Mouse (Mus musculus): ENCODE measurements around the gene Tomm40l. TPM values are rescaled to one million over a fixed set of nuclear protein-coding genes. Genes with fewer than 3 reads are reported as not detected.

Tomm40l gene
- polyA plus RNA-seq, 1 experiment from 2014 or later = 32.4 TPM

DNA sequence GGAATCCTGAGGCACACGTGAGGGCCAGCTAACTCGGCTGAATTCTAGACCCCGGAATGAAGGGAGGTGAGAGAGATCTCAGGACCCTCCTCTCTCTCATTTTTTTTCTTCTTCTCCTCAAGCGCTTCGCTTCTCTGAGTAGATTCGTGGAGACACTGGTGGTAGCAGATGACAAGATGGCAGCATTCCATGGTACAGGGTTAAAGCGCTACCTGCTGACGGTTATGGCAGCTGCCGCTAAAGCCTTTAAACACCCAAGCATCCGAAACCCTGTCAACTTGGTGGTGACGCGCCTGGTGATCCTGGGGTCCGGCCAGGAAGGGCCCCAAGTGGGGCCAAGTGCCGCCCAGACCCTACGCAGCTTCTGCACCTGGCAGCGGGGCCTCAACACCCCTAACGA lies 30.1 kb upstream of the Tomm40l start:
- Histone ChIP-seq H3K9ac (ENCODE audit: low read depth, low read length) (no peak overlapping the region), H3K4me3 (ENCODE audit: low read depth, low read length) (no peak overlapping the region), H3K4me2 (peak overlapping the region; percentile 4; the same call in 1 of the 2 replicates), H3K27ac (ENCODE audit: low read depth, low read length) (no peak overlapping the region; the same call in 1 of the 2 replicates), H3K4me1 (replicated peaks; ENCODE audit: control insufficient read depth, insufficient read depth, low read length) (peaks cover 22% of the 10 kb centered on the region), H3K36me3 (ENCODE audit: control insufficient read depth, insufficient read depth, low read length) (no peaks in the 10 kb centered on the region), H3K27me3 (replicated peaks; ENCODE audit: control insufficient read depth, insufficient read depth, low read length) (peaks cover 12% of the 10 kb centered on the region), H3K9me3 (ENCODE audit: control insufficient read depth, low read length) (no peaks in the 10 kb centered on the region)
- WGBS = 62% methylated on average over 17 of the region's 17 CpGs
- DNase-seq (ENCODE audit: low spot score) = no peak
- no peak for ATAC-seq (replicated peaks; ENCODE audit: low FRiP score)

DNA sequence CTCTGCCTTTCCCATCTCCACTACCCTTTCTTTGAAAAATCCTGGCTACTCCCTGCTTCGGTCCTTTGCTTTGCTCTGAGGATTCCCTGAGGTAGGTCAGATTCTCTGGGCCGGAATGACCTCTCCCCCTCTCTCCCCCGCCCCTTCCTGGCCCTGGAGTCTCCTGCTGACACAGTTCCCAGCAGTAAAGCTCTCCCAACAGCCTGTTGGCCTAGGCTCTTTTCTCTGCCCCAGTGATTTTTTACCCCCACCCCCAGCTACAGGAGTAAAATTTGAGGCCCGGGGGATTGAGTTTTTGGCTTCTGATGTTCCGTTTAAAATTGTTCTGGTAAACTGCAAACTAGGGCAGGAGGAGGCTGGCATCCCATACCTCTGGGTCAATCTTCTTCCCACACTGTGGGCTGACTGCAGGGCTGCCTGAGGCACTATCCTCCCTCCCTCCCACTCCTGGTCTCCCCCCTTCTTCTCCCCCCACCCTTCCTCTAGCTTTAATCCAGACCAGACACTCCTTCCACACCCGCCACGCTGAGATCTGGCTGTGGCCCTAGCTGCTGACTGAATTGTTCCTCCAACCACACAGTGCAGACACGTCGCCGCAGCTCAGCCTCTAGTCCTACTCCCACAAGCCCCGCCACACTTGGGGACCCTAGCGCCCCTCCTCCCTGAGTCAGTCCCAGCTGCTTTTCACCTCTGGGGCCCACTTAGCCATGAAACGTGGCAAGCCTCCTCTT lies 29.4 kb upstream of the Tomm40l start:
- no peak for ATAC-seq (replicated peaks; ENCODE audit: low FRiP score)

GRCm38 (mm10) chr1:171250680-171251593 lies 28.6 kb upstream of the Tomm40l start, which contains the start of gene Ndufs2:
Ndufs2 (minus strand) TSS chr1:171251388.
- H3K9ac ChIP-seq (ENCODE audit: low read depth, low read length) = peak within 1 kb of the TSS; percentile 1; the same call in 1 of the 2 replicates
- no peaks in the 10 kb centered on the region for H3K36me3 ChIP-seq (ENCODE audit: control insufficient read depth, insufficient read depth, low read length)
- no peak for DNase-seq (ENCODE audit: low spot score)
- ATAC-seq (replicated peaks; ENCODE audit: low FRiP score) = no peak
- H3K4me1 ChIP-seq (replicated peaks; ENCODE audit: control insufficient read depth, insufficient read depth, low read length) = peaks cover 27% of the 10 kb centered on the region
- peak within 1 kb of the TSS; percentile 49 for H3K4me2 ChIP-seq
- no peaks in the 10 kb centered on the region for H3K9me3 ChIP-seq (ENCODE audit: control insufficient read depth, low read length)
- peaks cover 12% of the 10 kb centered on the region for H3K27me3 ChIP-seq (replicated peaks; ENCODE audit: control insufficient read depth, insufficient read depth, low read length)
- WGBS = 28% methylated on average over 26 of the region's 26 CpGs
- H3K4me3 ChIP-seq (ENCODE audit: low read depth, low read length) = peak within 1 kb of the TSS; percentile 19
- H3K27ac ChIP-seq (ENCODE audit: low read depth, low read length) = no peak within 1 kb of the TSS; the same call in 1 of the 2 replicates

More for the DNA sequence above, 29.4 kb upstream of the Tomm40l start:
- H3K9me3 ChIP-seq (ENCODE audit: control insufficient read depth, low read length) = no peaks in the 10 kb centered on the region
- H3K4me1 ChIP-seq (replicated peaks; ENCODE audit: control insufficient read depth, insufficient read depth, low read length) = peaks cover 23% of the 10 kb centered on the region
- peak overlapping the region; percentile 19; the same call in 1 of the 2 replicates for H3K4me3 ChIP-seq (ENCODE audit: low read depth, low read length)
- peaks cover 12% of the 10 kb centered on the region for H3K27me3 ChIP-seq (replicated peaks; ENCODE audit: control insufficient read depth, insufficient read depth, low read length)
- DNase-seq (ENCODE audit: low spot score) = no peak
- no peaks in the 10 kb centered on the region for H3K36me3 ChIP-seq (ENCODE audit: control insufficient read depth, insufficient read depth, low read length)
- H3K9ac ChIP-seq (ENCODE audit: low read depth, low read length) = peak overlapping the region; percentile 1; the same call in 1 of the 2 replicates
- WGBS = 20% methylated on average over 13 of the region's 13 CpGs
- H3K4me2 ChIP-seq = peak overlapping the region; percentile 49
- no peak overlapping the region; the same call in 1 of the 2 replicates for H3K27ac ChIP-seq (ENCODE audit: low read depth, low read length)

DNA sequence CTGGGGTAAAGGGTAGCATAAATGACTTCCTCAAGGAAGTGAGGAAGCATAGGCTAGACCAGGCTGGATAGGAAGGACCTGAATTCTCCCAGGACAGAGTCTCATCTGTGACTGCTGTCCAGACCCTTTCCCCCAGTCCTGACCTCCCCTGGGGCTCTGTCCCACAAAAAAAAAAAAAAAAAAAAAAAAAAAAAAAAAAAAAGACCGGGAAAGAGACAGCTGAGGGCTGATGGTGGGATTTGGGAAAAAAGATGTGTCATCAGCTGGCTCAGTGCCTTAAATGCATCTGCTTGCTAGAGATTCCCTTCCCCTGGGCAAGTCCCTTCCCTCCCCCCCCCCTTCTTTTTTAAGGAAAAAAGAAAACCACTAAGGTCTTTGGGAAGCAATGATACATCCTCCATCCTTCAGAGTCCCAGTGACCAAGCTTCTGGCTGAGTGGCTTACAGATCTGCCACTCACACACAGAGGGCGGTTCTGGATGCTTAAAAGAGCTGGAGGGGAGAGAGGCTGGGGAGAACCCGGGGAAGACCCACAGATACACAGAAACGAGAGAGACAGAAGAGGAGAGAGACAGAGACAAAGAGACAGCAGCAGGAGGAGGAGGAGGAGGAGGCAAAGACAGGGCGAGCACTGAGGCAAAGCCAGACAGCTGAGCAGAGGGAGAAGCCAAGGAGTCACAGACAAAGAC lies 27.7 kb upstream of the Tomm40l start, which contains the start of gene Adamts4:
Adamts4 (plus strand) TSS at position 509 of the 688 bp plus-strand sequence.
- H3K4me2 ChIP-seq = peak within 1 kb of the TSS; percentile 49
- ATAC-seq (replicated peaks; ENCODE audit: low FRiP score) (no peak), DNase-seq (ENCODE audit: low spot score) (no peak)
- 0 out of 2 replicates have a peak, but pooled peaks cover 3% of the 10 kb centered on the region for H3K36me3 ChIP-seq (ENCODE audit: control insufficient read depth, insufficient read depth, low read length)
- H3K9me3 ChIP-seq (ENCODE audit: control insufficient read depth, low read length) = no peaks in the 10 kb centered on the region
- H3K27me3 ChIP-seq (replicated peaks; ENCODE audit: control insufficient read depth, insufficient read depth, low read length) = peaks cover 12% of the 10 kb centered on the region
- 0 out of 2 replicates have a peak within 1 kb of the TSS, but pooled peaks have one; percentile 1 for H3K9ac ChIP-seq (ENCODE audit: low read depth, low read length)
- H3K27ac ChIP-seq (ENCODE audit: low read depth, low read length) = 0 out of 2 replicates have a peak within 1 kb of the TSS, but pooled peaks have one; percentile 2
- peak within 1 kb of the TSS; percentile 19 for H3K4me3 ChIP-seq (ENCODE audit: low read depth, low read length)
- H3K4me1 ChIP-seq (replicated peaks; ENCODE audit: control insufficient read depth, insufficient read depth, low read length) = peaks cover 34% of the 10 kb centered on the region
- 35% methylated on average over 5 of the region's 5 CpGs for WGBS

DNA sequence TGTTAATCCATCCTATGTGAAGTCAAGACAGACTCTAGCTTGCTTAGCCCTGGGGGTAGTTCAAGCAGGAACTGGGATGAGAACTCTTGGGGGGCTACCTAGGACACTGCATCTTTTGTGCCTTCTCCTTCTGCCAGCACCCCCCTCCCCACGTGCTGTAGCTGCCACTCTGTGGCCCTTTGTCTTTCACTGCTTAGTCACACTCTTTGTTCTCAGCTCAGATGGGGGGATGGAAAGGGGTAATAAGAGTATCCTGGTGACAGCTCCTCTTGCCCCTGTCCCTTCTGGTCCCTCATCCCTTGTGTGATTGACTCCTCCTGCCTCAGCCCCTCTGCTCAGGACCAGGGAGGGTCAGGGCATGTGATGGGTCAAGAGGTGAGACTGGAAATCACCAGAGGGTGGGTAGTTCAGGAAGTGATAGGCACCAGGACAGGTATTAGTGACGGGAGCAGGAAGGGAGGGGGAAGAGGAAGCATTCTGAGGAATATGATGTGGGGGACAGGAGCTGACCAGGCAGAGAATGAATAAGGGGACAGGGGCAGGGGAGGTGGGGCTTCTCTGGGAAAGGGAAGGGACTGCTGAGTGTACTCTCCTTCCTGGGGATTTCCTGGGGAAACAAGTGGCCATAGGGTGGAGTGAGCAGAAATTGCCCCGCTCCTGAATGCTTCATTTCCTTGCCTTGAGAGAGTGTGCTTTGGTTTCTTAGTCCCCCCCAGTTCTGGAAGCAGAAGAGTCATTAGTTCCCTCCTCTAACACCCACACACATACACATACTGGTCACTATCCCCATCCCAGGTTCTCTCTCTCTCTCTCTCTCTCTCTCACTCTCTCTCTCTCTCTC lies 26.3 kb upstream of the Tomm40l start:
- H3K36me3 ChIP-seq (ENCODE audit: control insufficient read depth, insufficient read depth, low read length) = peaks cover 4% of the 10 kb centered on the region; the same call in 1 of the 2 replicates
- 33% methylated on average over 3 of the region's 3 CpGs for WGBS
- peak overlapping the region; percentile 92; the same call in 1 of the 2 replicates for H3K4me2 ChIP-seq
- H3K9me3 ChIP-seq (ENCODE audit: control insufficient read depth, low read length) = no peaks in the 10 kb centered on the region
- ATAC-seq (replicated peaks; ENCODE audit: low FRiP score) = no peak
- H3K27me3 ChIP-seq (replicated peaks; ENCODE audit: control insufficient read depth, insufficient read depth, low read length) = peaks cover 12% of the 10 kb centered on the region
- DNase-seq (ENCODE audit: low spot score) = no peak
- no peak overlapping the region for H3K9ac ChIP-seq (ENCODE audit: low read depth, low read length)
- H3K4me1 ChIP-seq (replicated peaks; ENCODE audit: control insufficient read depth, insufficient read depth, low read length) = peaks cover 34% of the 10 kb centered on the region
- H3K4me3 ChIP-seq (ENCODE audit: low read depth, low read length) = no peak overlapping the region
- peak overlapping the region; percentile 78 for H3K27ac ChIP-seq (ENCODE audit: low read depth, low read length)

DNA sequence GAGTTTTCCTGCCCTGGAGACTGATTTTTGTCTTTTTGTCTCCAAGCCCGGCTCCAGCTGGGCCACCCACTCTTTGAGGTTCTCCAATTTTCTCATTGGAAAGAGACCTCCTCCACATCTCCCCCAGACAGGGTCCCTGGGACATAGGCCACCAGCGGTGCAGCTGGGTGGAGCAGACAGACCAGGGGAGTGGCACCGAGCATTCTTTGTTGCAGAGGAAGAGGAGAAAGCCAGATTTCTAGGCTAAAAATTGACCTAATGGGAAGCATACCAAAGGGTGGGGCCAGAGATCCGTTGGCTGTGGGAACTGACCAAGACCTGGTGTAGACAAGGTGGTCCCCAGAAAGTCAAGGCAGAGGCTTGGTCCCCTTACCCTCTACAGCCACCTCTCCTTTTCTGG lies 25.6 kb upstream of the Tomm40l start:
- peaks cover 34% of the 10 kb centered on the region for H3K4me1 ChIP-seq (replicated peaks; ENCODE audit: control insufficient read depth, insufficient read depth, low read length)
- 17% methylated on average over 4 of the region's 4 CpGs for WGBS

GRCm38 (mm10) chr1:171247453-171247841 lies 25.1 kb upstream of the Tomm40l start:
- Histone ChIP-seq H3K27me3 (replicated peaks; ENCODE audit: control insufficient read depth, insufficient read depth, low read length) (peaks cover 8% of the 10 kb centered on the region), H3K27ac (ENCODE audit: low read depth, low read length) (peak overlapping the region; percentile 78), H3K9me3 (ENCODE audit: control insufficient read depth, low read length) (no peaks in the 10 kb centered on the region), H3K4me3 (ENCODE audit: low read depth, low read length) (peak overlapping the region; percentile 86), H3K9ac (ENCODE audit: low read depth, low read length) (peak overlapping the region; percentile 92), H3K4me1 (replicated peaks; ENCODE audit: control insufficient read depth, insufficient read depth, low read length) (peaks cover 34% of the 10 kb centered on the region), H3K36me3 (ENCODE audit: control insufficient read depth, insufficient read depth, low read length) (peaks cover 13% of the 10 kb centered on the region; the same call in 1 of the 2 replicates), H3K4me2 (peak overlapping the region; percentile 92)
- DNase-seq (ENCODE audit: low spot score) = no peak
- peak; percentile 29 for ATAC-seq (replicated peaks; ENCODE audit: low FRiP score)
- 5% methylated on average over 13 of the region's 13 CpGs for WGBS

More for the DNA sequence above, 25.6 kb upstream of the Tomm40l start:
- H3K4me2 ChIP-seq = peak overlapping the region; percentile 92
- H3K9ac ChIP-seq (ENCODE audit: low read depth, low read length) = peak overlapping the region; percentile 92; the same call in 1 of the 2 replicates
- DNase-seq (ENCODE audit: low spot score) = no peak
- peak overlapping the region; percentile 86 for H3K4me3 ChIP-seq (ENCODE audit: low read depth, low read length)
- peaks cover 12% of the 10 kb centered on the region for H3K27me3 ChIP-seq (replicated peaks; ENCODE audit: control insufficient read depth, insufficient read depth, low read length)
- no peaks in the 10 kb centered on the region for H3K9me3 ChIP-seq (ENCODE audit: control insufficient read depth, low read length)
- peak overlapping the region; percentile 78 for H3K27ac ChIP-seq (ENCODE audit: low read depth, low read length)
- ATAC-seq (replicated peaks; ENCODE audit: low FRiP score) = no peak
- peaks cover 8% of the 10 kb centered on the region; the same call in 1 of the 2 replicates for H3K36me3 ChIP-seq (ENCODE audit: control insufficient read depth, insufficient read depth, low read length)

Data from liver, embryonic 11.5 days (tissue).